14 mouse cellular contexts compared by ENCODE assay signal in the genomic region with DNA sequence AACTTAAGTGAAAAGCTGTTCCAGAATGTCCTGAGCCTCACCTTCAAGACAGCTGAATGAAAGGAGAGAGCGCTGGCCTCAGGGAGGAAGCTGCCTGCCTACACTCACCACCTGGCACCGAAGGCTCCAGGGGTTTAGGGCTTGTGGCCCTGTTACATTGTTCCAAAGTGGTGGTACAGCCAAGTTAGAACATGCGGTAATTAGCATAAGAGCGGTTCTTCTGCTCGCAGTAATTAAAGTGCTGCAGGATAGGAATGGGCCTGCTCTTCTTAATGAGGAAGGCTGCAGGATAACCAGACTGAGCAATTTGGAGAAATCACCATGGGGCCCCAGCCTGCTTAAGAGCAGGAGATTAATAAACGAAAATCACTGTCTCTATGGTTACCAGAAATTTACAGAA.
DNase-seq lines count a peak whose midpoint lies in the region; ATAC-seq and TF ChIP-seq lines count a peak whose summit lies in the region.
"Had no signal": no experiment of that assay in that cellular context is flagged by ENCODE, and none has a peak within 500 bp of the region (broad histone marks: within the 10 kb centered on the region; RNA-seq: fewer than 3 reads in every experiment).

No protein-coding gene starts in this region.

- no peak for ATAC-seq in hindbrain, embryonic 11.5 days (ENCODE audit: low FRiP score)
- ATAC-seq in forebrain, embryonic 14.5 days = peak; percentile 69
- ATAC-seq: inflammation-experienced regulatory T-cells, adult 6 months; Patski had no signal

- H3K9me3 ChIP-seq in hindbrain, embryonic 10.5 days = no peaks in the 10 kb centered on the region
- H3K9me3 ChIP-seq in hindbrain, embryonic 11.5 days (ENCODE audit: control insufficient read depth, low read length) = no peaks in the 10 kb centered on the region
- H3K9me3 ChIP-seq in forebrain, embryonic 14.5 days (replicated peaks; ENCODE audit: control insufficient read depth, low read length) = no peaks in the 10 kb centered on the region
- H3K9me3 ChIP-seq: heart, embryonic 10.5 days; limb, embryonic 15.5 days had no signal

- H3K36me3 ChIP-seq in hindbrain, embryonic 10.5 days = no peaks in the 10 kb centered on the region
- H3K36me3 ChIP-seq in hindbrain, embryonic 11.5 days (ENCODE audit: control insufficient read depth, insufficient read depth, low read length) = no peaks in the 10 kb centered on the region
- H3K36me3 ChIP-seq in forebrain, embryonic 14.5 days (ENCODE audit: control insufficient read depth, insufficient read depth, low read length) = no peaks in the 10 kb centered on the region
- H3K36me3 ChIP-seq: heart, embryonic 10.5 days; limb, embryonic 15.5 days had no signal

- no peak overlapping the region for H3K4me3 ChIP-seq in hindbrain, embryonic 10.5 days
- no peak overlapping the region for H3K4me3 ChIP-seq in hindbrain, embryonic 11.5 days (ENCODE audit: low read depth, low read length)
- no peak overlapping the region for H3K4me3 ChIP-seq in forebrain, embryonic 14.5 days (ENCODE audit: low read depth, low read length)
- no peak overlapping the region for H3K4me3 ChIP-seq in lung, adult 2 months (replicated peaks; ENCODE audit: extremely low read depth, low read depth, low read length)
- H3K4me3 ChIP-seq: heart, embryonic 10.5 days; limb, embryonic 15.5 days had no signal

- DNase-seq in hindbrain, embryonic 10.5 days (ENCODE audit: low spot score) = peak; percentile 3
- no peak for DNase-seq in hindbrain, embryonic 11.5 days (ENCODE audit: low spot score)
- DNase-seq in right cerebral cortex, postnatal 10 days (ENCODE audit: low spot score in 2 of 2) = peak; percentile 28 to 37
- DNase-seq in right cerebral cortex, postnatal 4 days = no peak
- peak; percentile 70 for DNase-seq in forebrain, embryonic 14.5 days (ENCODE audit: low spot score)
- DNase-seq in retina, postnatal 1 day = peak; percentile 61
- no peak for DNase-seq in lung, adult 2 months
- DNase-seq in lung, postnatal 36 days = no peak
- DNase-seq: kidney, postnatal 4 days; thymus, postnatal 36 days had no signal

- no peak overlapping the region for H3K4me2 ChIP-seq in hindbrain, embryonic 11.5 days (replicated peaks; ENCODE audit: low read depth, low read length)
- no peak overlapping the region for H3K4me2 ChIP-seq in forebrain, embryonic 14.5 days (ENCODE audit: low read length)
- H3K4me2 ChIP-seq: limb, embryonic 15.5 days had no signal

- no peak for TF ChIP-seq CTCF in lung, adult 2 months (IDR thresholded peaks at IDR 0.05; ENCODE audit: insufficient read depth, low read length)

- no peak for TF ChIP-seq POLR2A in lung, adult 2 months (IDR thresholded peaks at IDR 0.05; ENCODE audit: borderline replicate concordance, extremely low read depth, low read depth, low read length)

- 67% methylated on average over 6 of the region's 6 CpGs for WGBS in hindbrain, embryonic 10.5 days
- 64% methylated on average over 6 of the region's 6 CpGs for WGBS in hindbrain, embryonic 11.5 days
- 9% methylated on average over 6 of the region's 6 CpGs for WGBS in forebrain, embryonic 14.5 days
- WGBS in lung, adult 2 months = 70% methylated on average over 6 of the region's 6 CpGs

- H3K9ac ChIP-seq in hindbrain, embryonic 11.5 days (ENCODE audit: low read depth, low read length) = no peak overlapping the region
- no peak overlapping the region for H3K9ac ChIP-seq in forebrain, embryonic 14.5 days (ENCODE audit: low read length)
- H3K9ac ChIP-seq: limb, embryonic 15.5 days had no signal

- H3K27ac ChIP-seq in hindbrain, embryonic 10.5 days = 0 out of 2 replicates have a peak overlapping the region, but pooled peaks have one; percentile 12
- no peak overlapping the region for H3K27ac ChIP-seq in hindbrain, embryonic 11.5 days (ENCODE audit: low read depth, low read length)
- H3K27ac ChIP-seq in forebrain, embryonic 14.5 days (ENCODE audit: low read depth, low read length) = no peak overlapping the region
- H3K27ac ChIP-seq: heart, embryonic 10.5 days; limb, embryonic 15.5 days had no signal

- peaks cover 5% of the 10 kb centered on the region for H3K4me1 ChIP-seq in hindbrain, embryonic 10.5 days (replicated peaks)
- H3K4me1 ChIP-seq in hindbrain, embryonic 11.5 days (replicated peaks; ENCODE audit: control insufficient read depth, insufficient read depth, low read length) = no peaks in the 10 kb centered on the region
- H3K4me1 ChIP-seq in forebrain, embryonic 14.5 days (ENCODE audit: control insufficient read depth, insufficient read depth, low read length) = peaks cover 10% of the 10 kb centered on the region
- no peaks in the 10 kb centered on the region; the same call in 1 of the 2 replicates for H3K4me1 ChIP-seq in lung, adult 2 months (ENCODE audit: control insufficient read depth, insufficient read depth, low read length)

- H3K27me3 ChIP-seq in hindbrain, embryonic 10.5 days (ENCODE audit: insufficient read depth, poor library complexity, severe bottlenecking) = no peaks in the 10 kb centered on the region
- no peaks in the 10 kb centered on the region for H3K27me3 ChIP-seq in hindbrain, embryonic 11.5 days (ENCODE audit: control insufficient read depth, insufficient read depth, low read length)
- H3K27me3 ChIP-seq in forebrain, embryonic 14.5 days (replicated peaks; ENCODE audit: control insufficient read depth, insufficient read depth, low read length) = no peaks in the 10 kb centered on the region
- H3K27me3 ChIP-seq: limb, embryonic 15.5 days; Patski had no signal

Comparison
In these comparisons a context has a peak if more than half of its experiments do, and no peak if none do; other contexts are left out.
1. DNase-seq: peak in hindbrain, embryonic 10.5 days (single experiment), right cerebral cortex, postnatal 10 days (2 of 2), forebrain, embryonic 14.5 days (single experiment) and retina, postnatal 1 day (single experiment); none in hindbrain, embryonic 11.5 days (single experiment), right cerebral cortex, postnatal 4 days (single experiment), lung, adult 2 months (single experiment) and lung, postnatal 36 days (single experiment).